Mouse (Mus musculus) stomach, embryonic 16.5 days (tissue): ENCODE results near the gene Phc3. TPM values are rescaled to one million over a fixed set of nuclear protein-coding genes. Genes with fewer than 3 reads are reported as not detected.

Source experiments
- ATAC-seq: fragments of 200-750 bp; cut with Nextera tagmentation; 2 replicates; pipeline ENCODE4 v1.8.0; 2017; ENCODE audit warnings: moderate number of reproducible peaks, moderate TSS enrichment; ENCODE audit not compliant: insufficient read depth, low FRiP score
- H3K27ac ChIP-seq: fragments of 300-500 bp; sonication (generic); 2 replicates; pipeline ENCODE4 v1.5.1; 2014; ENCODE audit warnings: low read length
- H3K27me3 ChIP-seq: fragments of 300-500 bp; sonication (generic); 2 replicates; pipeline ENCODE4 v1.6.1; 2014; ENCODE audit warnings: low read length, control low read depth, mixed read lengths; ENCODE audit not compliant: control insufficient read depth, insufficient read depth
- H3K36me3 ChIP-seq: fragments of 300-500 bp; sonication (generic); 2 replicates; pipeline ENCODE4 v1.6.1; 2014; ENCODE audit warnings: low read length; ENCODE audit not compliant: control insufficient read depth, insufficient read depth
- H3K4me1 ChIP-seq: fragments of 300-500 bp; sonication (generic); 2 replicates; pipeline ENCODE4 v1.6.1; 2014; ENCODE audit warnings: low read length, control low read depth, mixed read lengths; ENCODE audit not compliant: control insufficient read depth, insufficient read depth
- H3K4me2 ChIP-seq: fragments of 300-500 bp; sonication (generic); 2 replicates; pipeline ENCODE4 v1.6.1; 2014; ENCODE audit warnings: low read depth, low read length, mixed read lengths
- H3K4me3 ChIP-seq: fragments of 300-500 bp; sonication (generic); replicated peaks from 2 replicates; pipeline ENCODE4 v1.5.1; 2014; ENCODE audit warnings: mild to moderate bottlenecking, low read length
- H3K9ac ChIP-seq: fragments of 300-500 bp; sonication (generic); 2 replicates; pipeline ENCODE4 v1.6.1; 2014; ENCODE audit warnings: low read length
- H3K9me3 ChIP-seq: fragments of 300-500 bp; sonication (generic); replicated peaks from 2 replicates; pipeline ENCODE4 v1.6.1; 2016; ENCODE audit warnings: low read length, control low read depth; ENCODE audit not compliant: control insufficient read depth
- WGBS: fragments of 180-500 bp; shearing (Covaris S2); extraction: QIAGEN DNeasy Blood & Tissue Kit; methylation state at CpG from one replicate; pipeline ENCODE4 v1.1.7; 2014; 5-methylcytosine and 5-hydroxymethylcytosine counted together
- polyA plus RNA-seq: library from polyadenylated mRNA; unstranded; fragments of >200 nt; fragmentation: Nextera tagmentation; extraction: Ambion mirVana; gene quantifications from 2 replicates; pipeline ENCODE4 v1.2.1, GENCODE M21; 2015

Gene Phc3
- polyA plus RNA-seq, 1 experiment from 2014 or later: 6.8 TPM

GRCm38 (mm10) chr3:30904658-30905057 is 64.6 kb downstream of the Phc3 start:
- no peak overlapping the region for H3K9ac ChIP-seq
- peaks cover 13% of the 10 kb centered on the region; the same call in 1 of the 2 replicates for H3K36me3 ChIP-seq
- no peaks in the 10 kb centered on the region for H3K9me3 ChIP-seq
- no peak overlapping the region for H3K4me2 ChIP-seq
- ATAC-seq: no peak
- no peaks in the 10 kb centered on the region for H3K27me3 ChIP-seq
- 76% methylated on average over 1 of the region's 1 CpGs for WGBS
- H3K4me1 ChIP-seq: no peaks in the 10 kb centered on the region
- H3K27ac ChIP-seq: no peak overlapping the region
- H3K4me3 ChIP-seq: no peak overlapping the region

GRCm38 (mm10) chr3:30899407-30899806 is 69.8 kb downstream of the Phc3 start:
- Histone ChIP-seq H3K27me3 (no peaks in the 10 kb centered on the region), H3K9me3 (no peaks in the 10 kb centered on the region), H3K4me3 (no peak overlapping the region), H3K4me2 (no peak overlapping the region), H3K27ac (no peak overlapping the region), H3K36me3 (peaks cover 11% of the 10 kb centered on the region; the same call in 1 of the 2 replicates), H3K9ac (no peak overlapping the region), H3K4me1 (no peaks in the 10 kb centered on the region)
- ATAC-seq: no peak
- 88% methylated on average over 8 of the region's 8 CpGs for WGBS

- WGBS: 58% methylated on average over 5 of the region's 5 CpGs
Observed at GRCm38 (mm10) chr3:30896721-30897120, 72.5 kb downstream of the Phc3 start.

GRCm38 (mm10) chr3:30889014-30889413 is 80.2 kb downstream of the Phc3 start:
- 40% methylated on average over 1 of the region's 1 CpGs for WGBS
- H3K27me3 ChIP-seq: no peaks in the 10 kb centered on the region
- H3K9me3 ChIP-seq: no peaks in the 10 kb centered on the region
- H3K27ac ChIP-seq: no peak overlapping the region
- no peaks in the 10 kb centered on the region for H3K4me1 ChIP-seq
- ATAC-seq: no peak
- H3K4me2 ChIP-seq: no peak overlapping the region
- no peak overlapping the region for H3K9ac ChIP-seq
- no peak overlapping the region for H3K4me3 ChIP-seq
- 0 out of 2 replicates have a peak, but pooled peaks cover 4% of the 10 kb centered on the region for H3K36me3 ChIP-seq

More at GRCm38 (mm10) chr3:30896721-30897120, 72.5 kb downstream of the Phc3 start:
- Histone ChIP-seq H3K4me3 (no peak overlapping the region), H3K9me3 (no peaks in the 10 kb centered on the region), H3K27me3 (no peaks in the 10 kb centered on the region), H3K9ac (no peak overlapping the region), H3K36me3 (peaks cover 15% of the 10 kb centered on the region; the same call in 1 of the 2 replicates), H3K27ac (no peak overlapping the region), H3K4me2 (no peak overlapping the region), H3K4me1 (no peaks in the 10 kb centered on the region)
- ATAC-seq: no peak

GRCm38 (mm10) chr3:30887449-30887848 is 81.8 kb downstream of the Phc3 start:
- Histone ChIP-seq H3K27ac (no peak overlapping the region), H3K4me1 (no peaks in the 10 kb centered on the region), H3K4me3 (no peak overlapping the region), H3K27me3 (no peaks in the 10 kb centered on the region), H3K4me2 (no peak overlapping the region), H3K36me3 (0 out of 2 replicates have a peak, but pooled peaks cover 3% of the 10 kb centered on the region), H3K9me3 (no peaks in the 10 kb centered on the region), H3K9ac (no peak overlapping the region)
- no peak for ATAC-seq
- 83% methylated on average over 3 of the region's 3 CpGs for WGBS

GRCm38 (mm10) chr3:30876709-30877108 is 92.5 kb downstream of the Phc3 start:
- Histone ChIP-seq H3K4me3 (no peak overlapping the region), H3K4me2 (no peak overlapping the region), H3K9ac (no peak overlapping the region), H3K36me3 (no peaks in the 10 kb centered on the region), H3K9me3 (no peaks in the 10 kb centered on the region), H3K27ac (no peak overlapping the region), H3K4me1 (no peaks in the 10 kb centered on the region), H3K27me3 (no peaks in the 10 kb centered on the region)
- 79% methylated on average over 6 of the region's 6 CpGs for WGBS
- no peak for ATAC-seq

- Histone ChIP-seq H3K9ac (no peak overlapping the region), H3K9me3 (no peaks in the 10 kb centered on the region), H3K36me3 (no peaks in the 10 kb centered on the region), H3K4me3 (no peak overlapping the region), H3K27me3 (no peaks in the 10 kb centered on the region), H3K4me1 (no peaks in the 10 kb centered on the region), H3K4me2 (no peak overlapping the region), H3K27ac (no peak overlapping the region)
- ATAC-seq: no peak
- 83% methylated on average over 1 of the region's 1 CpGs for WGBS
Observed at GRCm38 (mm10) chr3:30869995-30870394, 99.2 kb downstream of the Phc3 start.

GRCm38 (mm10) chr3:30868625-30869024 is 100.6 kb downstream of the Phc3 start:
- H3K9me3 ChIP-seq: no peaks in the 10 kb centered on the region
- H3K9ac ChIP-seq: no peak overlapping the region
- no peak overlapping the region for H3K27ac ChIP-seq
- 68% methylated on average over 5 of the region's 5 CpGs for WGBS
- no peaks in the 10 kb centered on the region for H3K4me1 ChIP-seq
- no peak overlapping the region for H3K4me2 ChIP-seq
- no peaks in the 10 kb centered on the region for H3K36me3 ChIP-seq
- ATAC-seq: no peak
- H3K4me3 ChIP-seq: no peak overlapping the region
- no peaks in the 10 kb centered on the region for H3K27me3 ChIP-seq

GRCm38 (mm10) chr3:30868176-30868575 is 101.0 kb downstream of the Phc3 start:
- no peaks in the 10 kb centered on the region for H3K36me3 ChIP-seq
- H3K9me3 ChIP-seq: no peaks in the 10 kb centered on the region
- no peak overlapping the region for H3K4me3 ChIP-seq
- H3K27me3 ChIP-seq: no peaks in the 10 kb centered on the region
- no peak overlapping the region for H3K9ac ChIP-seq
- 70% methylated on average over 5 of the region's 5 CpGs for WGBS
- no peak for ATAC-seq
- H3K4me1 ChIP-seq: no peaks in the 10 kb centered on the region
- no peak overlapping the region for H3K27ac ChIP-seq
- no peak overlapping the region for H3K4me2 ChIP-seq

- no peak for ATAC-seq
- Histone ChIP-seq H3K27me3 (no peaks in the 10 kb centered on the region), H3K4me3 (no peak overlapping the region), H3K4me1 (no peaks in the 10 kb centered on the region), H3K27ac (no peak overlapping the region), H3K9me3 (no peaks in the 10 kb centered on the region), H3K36me3 (no peaks in the 10 kb centered on the region), H3K9ac (no peak overlapping the region), H3K4me2 (no peak overlapping the region)
- WGBS: 70% methylated on average over 1 of the region's 1 CpGs
Observed at GRCm38 (mm10) chr3:30864640-30865039, 104.6 kb downstream of the Phc3 start.
